Mouse (Mus musculus) CH12.LX (cell line): ENCODE measurements around the gene Ddx39. TPM values are rescaled to one million over a fixed set of nuclear protein-coding genes. Genes with fewer than 3 reads are reported as not detected.

ENCODE experiments used
- DNase-seq: peaks from one replicate; pipeline ENCODE4 v3.0.0-alpha.2; 2013; ENCODE audit errors: extremely low read depth
- H3K27ac ChIP-seq: 2 replicates; pipeline ENCODE4 v1.5.1; 2012; ENCODE audit warnings: low read depth, mild to moderate bottlenecking, control low read depth, moderate library complexity; ENCODE audit not compliant: insufficient read depth
- H3K27me3 ChIP-seq: replicated peaks from 2 replicates; pipeline ENCODE3; 2012; ENCODE audit warnings: inconsistent platforms
- H3K36me3 ChIP-seq, 2 experiments: replicated peaks in 1 of 2; 2 replicates each; pipeline versions ENCODE3 to v1.6.1; 2012; ENCODE audit warnings: inconsistent platforms in 1 of 2, low read length in 1 of 2, mild to moderate bottlenecking in 1 of 2, mixed read lengths in 1 of 2, moderate library complexity in 1 of 2; ENCODE audit not compliant: control insufficient read depth in 1 of 2, insufficient read depth in 1 of 2
- H3K4me1 ChIP-seq, 2 experiments: 2 replicates each; pipeline ENCODE4 v1.6.1; 2012; ENCODE audit warnings: inconsistent platforms in 1 of 2, moderate library complexity in 1 of 2; ENCODE audit not compliant: insufficient read depth in 2 of 2, control insufficient read depth in 1 of 2
- H3K4me2 ChIP-seq: 2 replicates; pipeline ENCODE4 v1.6.1; 2012; ENCODE audit warnings: low read depth, mild to moderate bottlenecking, control low read depth; ENCODE audit not compliant: poor library complexity, insufficient read depth, severe bottlenecking
- H3K4me3 ChIP-seq, 3 experiments: fragments of 150-350 bp in 1 of 3; sonication (generic) in 1 of 3; replicated peaks in 1 of 3; 2 replicates each; pipeline versions ENCODE3 to v1.5.1; 2011 to 2012; ENCODE audit warnings: low read depth in 2 of 3, low read length in 2 of 3, mild to moderate bottlenecking in 2 of 3, moderate library complexity in 2 of 3, control low read depth in 1 of 3, improper control_type of control experiment in 1 of 3, inconsistent platforms in 1 of 3, mixed read lengths in 1 of 3; ENCODE audit not compliant: poor library complexity in 1 of 3
- H3K79me2 ChIP-seq: replicated peaks from 2 replicates; pipeline ENCODE4 v1.6.1; 2012; ENCODE audit warnings: mild to moderate bottlenecking, moderate library complexity; ENCODE audit not compliant: control insufficient read depth, poor library complexity, insufficient read depth, severe bottlenecking; ENCODE audit errors: extremely low read depth
- H3K9ac ChIP-seq: 2 replicates; pipeline ENCODE4 v1.6.1; 2012; ENCODE audit warnings: low read depth, mild to moderate bottlenecking, control low read depth, moderate library complexity; ENCODE audit not compliant: insufficient read depth
- H3K9me3 ChIP-seq: replicated peaks from 2 replicates; pipeline ENCODE3; 2012; ENCODE audit warnings: low read length, inconsistent platforms, mixed read lengths
- BHLHE40 ChIP-seq: IDR thresholded peaks from 2 replicates; pipeline ENCODE4 v1.6.1; 2011; ENCODE audit warnings: mild to moderate bottlenecking, low read depth, low read length, improper control_type of control experiment
- CHD2 ChIP-seq: IDR thresholded peaks from 2 replicates; pipeline ENCODE4 v1.6.1; 2011; ENCODE audit warnings: low read length, improper control_type of control experiment
- E2F4 ChIP-seq: IDR thresholded peaks from 2 replicates; pipeline ENCODE4 v1.6.1; 2011; ENCODE audit warnings: low read depth, low read length, improper control_type of control experiment; ENCODE audit not compliant: insufficient replicate concordance
- ELF1 ChIP-seq: IDR thresholded peaks from 2 replicates; pipeline ENCODE4 v1.6.1; 2014; ENCODE audit warnings: low read depth, mild to moderate bottlenecking, inconsistent platforms, low read length, improper control_type of control experiment
- ETS1 ChIP-seq: conservative IDR thresholded peaks from 2 replicates; pipeline ENCODE4 v1.6.1; 2012; ENCODE audit warnings: low read depth, mild to moderate bottlenecking, inconsistent platforms, low read length, improper control_type of control experiment, moderate library complexity
- GABPA ChIP-seq: IDR thresholded peaks from 2 replicates; pipeline ENCODE4 v1.6.1; 2012; ENCODE audit warnings: low read depth, low read length, improper control_type of control experiment, inconsistent platforms; ENCODE audit not compliant: insufficient replicate concordance
- HCFC1 ChIP-seq: IDR thresholded peaks from 2 replicates; pipeline ENCODE4 v1.6.1; 2012; ENCODE audit warnings: low read depth, mild to moderate bottlenecking, inconsistent platforms, low read length, improper control_type of control experiment
- JUN ChIP-seq: IDR thresholded peaks from 2 replicates; pipeline ENCODE4 v1.6.1; 2011; ENCODE audit warnings: low read depth, mild to moderate bottlenecking, low read length, improper control_type of control experiment, moderate library complexity; ENCODE audit not compliant: insufficient read depth
- KAT2A ChIP-seq: IDR thresholded peaks from 2 replicates; pipeline ENCODE4 v1.6.1; 2012; ENCODE audit warnings: low read length, improper control_type of control experiment, inconsistent platforms; ENCODE audit not compliant: insufficient replicate concordance
- MAFK ChIP-seq: IDR thresholded peaks from 2 replicates; pipeline ENCODE4 v1.6.1; 2011; ENCODE audit warnings: low read length, improper control_type of control experiment; ENCODE audit not compliant: insufficient replicate concordance
- MAX ChIP-seq: IDR thresholded peaks from 2 replicates; pipeline ENCODE4 v1.6.1; 2011; ENCODE audit warnings: low read length, improper control_type of control experiment
- MAZ ChIP-seq: IDR thresholded peaks from 2 replicates; pipeline ENCODE4 v1.6.1; 2012; ENCODE audit warnings: low read depth, mild to moderate bottlenecking, inconsistent platforms, low read length, improper control_type of control experiment, moderate library complexity
- MXI1 ChIP-seq: IDR thresholded peaks from 2 replicates; pipeline ENCODE4 v1.6.1; 2011; ENCODE audit warnings: mild to moderate bottlenecking, low read depth, low read length, improper control_type of control experiment
- MYC ChIP-seq: IDR thresholded peaks from 2 replicates; pipeline ENCODE4 v1.6.1; 2011; ENCODE audit warnings: low read depth, mild to moderate bottlenecking, improper control_type of control experiment, low read length
- NELFE ChIP-seq: IDR thresholded peaks from 2 replicates; pipeline ENCODE4 v1.6.1; 2011; ENCODE audit warnings: low read depth, low read length, improper control_type of control experiment
- POLR2A ChIP-seq: IDR thresholded peaks from 2 replicates; pipeline ENCODE4 v1.6.1; 2011; ENCODE audit warnings: low read depth, mild to moderate bottlenecking, improper control_type of control experiment, low read length
- POLR2AphosphoS2 ChIP-seq: IDR thresholded peaks from 2 replicates; pipeline ENCODE4 v1.6.1; 2011; ENCODE audit warnings: low read depth, low read length, improper control_type of control experiment
- RAD21 ChIP-seq: IDR thresholded peaks from 2 replicates; pipeline ENCODE4 v1.6.1; 2011; ENCODE audit warnings: low read depth, mild to moderate bottlenecking, low read length, improper control_type of control experiment, moderate library complexity
- SIN3A ChIP-seq: IDR thresholded peaks from 2 replicates; pipeline ENCODE4 v1.6.1; 2012; ENCODE audit warnings: low read length, improper control_type of control experiment, inconsistent platforms
- TBP ChIP-seq: conservative IDR thresholded peaks from 2 replicates; pipeline ENCODE4 v1.6.1; 2011; ENCODE audit warnings: low read depth, low read length, improper control_type of control experiment
- UBTF ChIP-seq: IDR thresholded peaks from 2 replicates; pipeline ENCODE4 v1.6.1; 2012; ENCODE audit warnings: low read depth, mild to moderate bottlenecking, inconsistent platforms, low read length, improper control_type of control experiment, moderate library complexity
- USF2 ChIP-seq: conservative IDR thresholded peaks from 2 replicates; pipeline ENCODE4 v1.6.1; 2011; ENCODE audit warnings: low read depth, low read length, improper control_type of control experiment
- ZC3H11A ChIP-seq: IDR thresholded peaks from 2 replicates; pipeline ENCODE4 v1.6.1; 2012; ENCODE audit warnings: low read depth, mild to moderate bottlenecking, inconsistent platforms, low read length, improper control_type of control experiment
- ZKSCAN1 ChIP-seq: IDR thresholded peaks from 2 replicates; pipeline ENCODE4 v1.6.1; 2012; ENCODE audit warnings: low read depth, inconsistent platforms, low read length, improper control_type of control experiment, borderline replicate concordance
- ZMIZ1 ChIP-seq: IDR thresholded peaks from 2 replicates; pipeline ENCODE4 v1.6.1; 2012; ENCODE audit warnings: low read depth, mild to moderate bottlenecking, inconsistent platforms, low read length, improper control_type of control experiment
- ZNF384 ChIP-seq: IDR thresholded peaks from 2 replicates; pipeline ENCODE4 v1.6.1; 2012; ENCODE audit warnings: low read depth, low read length, improper control_type of control experiment, inconsistent platforms
- dilution Hi-C: fragments of 300-500 bp; cut with MboI; formaldehyde crosslinking; loops from 2 replicates; pipeline ENCODE4 v1.14.3; 2020; ENCODE audit warnings: low sequenced_read_pairs; ENCODE audit not compliant: extremely low pct_unique_long_range_greater_than_20kb, extremely low pct_ligation_motif_present
- in situ Hi-C: fragments of 300-500 bp; cut with MboI; formaldehyde crosslinking; loops from 3 replicates; pipeline ENCODE4 v1.14.3; 2019; ENCODE audit warnings: low sequenced_read_pairs, low pct_ligation_motif_present, low pct_unique_long_range_greater_than_20kb, mixed read lengths
- polyA plus RNA-seq: library from polyadenylated mRNA; unstranded; fragments of >175 nt; gene quantifications from 2 replicates; pipeline ENCODE4 v1.2.1, GENCODE M21; 2012; ENCODE audit warnings: low read depth; ENCODE audit not compliant: insufficient read length
- total RNA-seq, 2 experiments: library from RNA; depleted of rRNA; stranded (reverse); fragments of 300-350 nt in 1 of 2; fragments of >200 nt in 1 of 2; gene quantifications; 2 replicates each; pipeline ENCODE4 v1.2.3; 2012 to 2014

The Ddx39 gene
- total and polyA plus RNA-seq, 3 experiments: 194 to 339 (median 231) TPM

DNA sequence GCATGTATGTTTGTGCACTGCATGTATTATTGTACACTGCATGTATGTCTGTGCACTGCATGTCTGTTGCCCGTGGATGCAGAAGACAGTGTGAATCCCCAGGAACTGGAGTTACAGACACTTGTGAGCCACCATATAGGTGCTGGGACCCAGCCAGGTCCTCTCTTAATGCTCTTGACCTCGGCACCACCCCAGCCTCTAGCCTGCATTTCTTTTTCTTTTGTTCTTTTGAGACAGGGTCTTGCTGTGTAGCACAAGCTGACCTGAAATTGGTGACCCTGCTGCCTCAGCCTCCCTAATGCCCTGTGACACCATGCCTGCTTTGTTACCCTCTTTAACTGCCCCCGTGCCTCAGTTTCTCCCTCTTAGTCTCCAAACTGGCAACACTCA, 25.6 kb downstream of the Ddx39 start:
- TF ChIP-seq KAT2A (no peak), HCFC1 (no peak), MYC (no peak), ZC3H11A (no peak), E2F4 (no peak), ETS1 (no peak), GABPA (no peak), SIN3A (no peak), JUN (no peak), MXI1 (no peak), ZKSCAN1 (no peak), POLR2AphosphoS2 (no peak), BHLHE40 (no peak), UBTF (no peak), MAFK (no peak), USF2 (no peak)
- peaks cover 13% of the 10 kb centered on the region; the same call in 1 of the 2 replicates for H3K79me2 ChIP-seq
- H3K9me3 ChIP-seq: peaks cover 19% of the 10 kb centered on the region
- H3K27ac ChIP-seq: peak overlapping the region; percentile 31
- H3K4me1 ChIP-seq: peaks cover 11 to 60% of the 10 kb centered on the region in 2 experiments
- H3K36me3 ChIP-seq: peaks cover 0 to 2% of the 10 kb centered on the region in 2 experiments
- in situ Hi-C loops: no loop called here
- no peak for DNase-seq
- dilution Hi-C loops: no loop called here
- H3K4me3 ChIP-seq: peak overlapping the region in 2 of 3 experiments; percentile 44 to 85
- H3K4me2 ChIP-seq: peak overlapping the region; percentile 71
- H3K27me3 ChIP-seq: no peaks in the 10 kb centered on the region
- peak overlapping the region; percentile 77 for H3K9ac ChIP-seq

DNA sequence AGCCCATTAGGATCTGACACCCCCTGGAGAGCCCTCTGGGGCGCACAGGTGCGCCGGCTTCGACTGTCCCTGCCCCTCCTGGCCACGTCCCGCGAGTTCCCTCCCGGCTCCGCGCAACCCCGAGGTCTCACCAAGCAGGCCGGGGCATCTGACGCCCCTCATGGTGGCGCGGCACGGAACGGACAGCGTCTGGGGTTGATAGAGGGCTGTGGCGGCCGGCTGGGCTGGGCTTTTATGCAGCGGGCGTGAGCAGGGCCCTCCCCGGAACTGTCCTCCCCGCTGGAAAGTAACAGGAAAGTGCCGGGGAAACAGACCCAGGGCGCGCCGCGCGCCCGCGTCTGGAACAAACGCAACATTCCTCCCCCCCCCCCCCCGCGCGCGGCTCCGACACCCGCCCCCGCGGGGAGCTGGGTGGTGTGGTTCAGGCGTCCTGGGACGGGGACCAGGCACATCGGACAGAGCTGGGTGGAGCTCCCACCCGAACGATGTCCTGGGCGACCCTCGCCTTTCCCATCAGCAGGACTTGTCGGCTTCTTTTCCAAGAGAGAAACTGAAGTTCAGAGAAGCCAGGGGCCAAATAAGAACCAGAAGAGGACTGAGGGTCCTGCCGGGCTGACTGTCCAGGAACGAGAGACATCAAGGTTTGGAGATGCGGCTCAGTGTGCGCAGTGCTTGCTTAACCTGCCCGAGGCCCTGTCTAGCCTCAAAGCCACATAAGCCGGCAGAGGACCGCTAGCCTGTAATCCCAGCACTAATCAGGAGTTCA, 26.2 kb downstream of the Ddx39 start, which contains the start of gene Adgre5:
Gene Adgre5, minus strand, starts transcription at position 351 of the 766 bp plus-strand sequence.
- H3K36me3 ChIP-seq: peaks cover 0 to 2% of the 10 kb centered on the region in 2 experiments
- H3K79me2 ChIP-seq: peaks cover 13% of the 10 kb centered on the region; the same call in 1 of the 2 replicates
- peak within 1 kb of the TSS in 2 of 3 experiments; percentile 44 to 85 for H3K4me3 ChIP-seq
- peak within 1 kb of the TSS; percentile 71 for H3K4me2 ChIP-seq
- TF ChIP-seq RAD21 (no peak), MAZ (no peak), ZKSCAN1 (no peak), NELFE (0 out of 2 replicates have a peak, but pooled peaks have one; percentile 27), MAX (no peak), HCFC1 (no peak), SIN3A (peak; percentile 23; the same call in 1 of the 2 replicates), POLR2A (peak; percentile 56; the same call in 1 of the 2 replicates), ZC3H11A (no peak), GABPA (no peak), POLR2AphosphoS2 (no peak), KAT2A (no peak), TBP (0 out of 2 replicates have a peak, but pooled peaks have one; percentile 28), ELF1 (peak; percentile 6; the same call in 1 of the 2 replicates), UBTF (0 out of 2 replicates have a peak, but pooled peaks have one; percentile 24), ZNF384 (no peak), ETS1 (no peak), JUN (no peak), CHD2 (no peak), ZMIZ1 (no peak)
- TF ChIP-seq, all 38 proteins: peak for 6
- H3K9ac ChIP-seq: peak within 1 kb of the TSS; percentile 77
- in situ Hi-C loops (no loop called here), dilution Hi-C loops (no loop called here)
- no peaks in the 10 kb centered on the region for H3K27me3 ChIP-seq
- H3K27ac ChIP-seq: peak within 1 kb of the TSS; percentile 55
- peaks cover 19% of the 10 kb centered on the region for H3K9me3 ChIP-seq
- H3K4me1 ChIP-seq: peaks cover 11 to 65% of the 10 kb centered on the region in 2 experiments
- DNase-seq: no peak
